Mouse (Mus musculus) liver, postnatal 0 days (tissue): ENCODE data around the gene Dennd2a.
A peak's percentile ranks its signal among the peaks of the same experiment; 100 is the strongest.

Experiments used
- CTCF ChIP-seq: sonication (generic); IDR thresholded peaks from 2 replicates; pipeline ENCODE4 v1.5.1; 2016; ENCODE audit warnings: antibody characterized with exemption, low read depth
- EP300 ChIP-seq: IDR thresholded peaks from 2 replicates; pipeline ENCODE4 v1.6.1; 2016; ENCODE audit warnings: antibody characterized with exemption, low read depth, mild to moderate bottlenecking

GRCm38 (mm10) chr6:39567528-39567927 lies 9.9 kb upstream of the Dennd2a start:
- TF ChIP-seq EP300 (no peak), CTCF (peak; percentile 83)
